Mouse (Mus musculus) cerebellum, adult 18-20 months (tissue): Measurements from ENCODE around the gene Zscan2.

ENCODE experiments used
- DNase-seq, 2 experiments: peaks; one replicate each; pipeline ENCODE4 v3.0.0; 2021

The Zscan2 gene

DNA sequence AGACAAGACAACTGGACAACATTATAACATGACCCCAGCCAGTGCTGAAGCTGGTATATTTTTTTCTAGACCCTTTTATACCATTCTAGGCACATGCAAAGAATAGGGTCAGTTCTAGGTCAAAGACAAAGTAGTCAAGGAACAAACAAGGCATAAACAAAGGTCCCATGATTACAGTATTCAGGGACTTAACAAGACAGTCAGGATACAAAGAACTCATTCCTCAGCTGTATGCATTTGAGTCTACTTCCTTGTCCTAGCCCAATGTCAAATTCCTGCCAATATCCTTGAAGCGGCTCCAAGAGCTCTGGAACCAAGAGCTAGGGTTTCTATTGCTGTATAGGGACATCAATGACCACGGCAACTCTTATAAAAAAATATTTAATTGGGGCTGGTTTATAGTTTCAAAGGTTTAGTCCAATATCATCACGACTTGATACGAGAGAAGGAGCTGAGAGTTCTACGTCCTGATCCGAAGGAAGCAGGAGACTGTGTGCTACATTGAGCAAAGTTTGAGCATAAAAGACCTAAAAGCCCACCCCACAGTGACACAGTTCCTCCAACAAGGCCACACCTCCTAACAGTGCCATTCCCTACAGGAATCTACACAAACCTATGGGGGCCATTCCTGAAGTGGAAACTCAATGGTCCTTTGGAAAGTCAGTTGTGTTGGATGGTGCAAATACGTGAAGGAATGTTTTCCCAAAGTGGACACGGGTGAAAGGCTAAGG is 16.6 kb upstream of the Zscan2 start:
- no peak for DNase-seq

DNA sequence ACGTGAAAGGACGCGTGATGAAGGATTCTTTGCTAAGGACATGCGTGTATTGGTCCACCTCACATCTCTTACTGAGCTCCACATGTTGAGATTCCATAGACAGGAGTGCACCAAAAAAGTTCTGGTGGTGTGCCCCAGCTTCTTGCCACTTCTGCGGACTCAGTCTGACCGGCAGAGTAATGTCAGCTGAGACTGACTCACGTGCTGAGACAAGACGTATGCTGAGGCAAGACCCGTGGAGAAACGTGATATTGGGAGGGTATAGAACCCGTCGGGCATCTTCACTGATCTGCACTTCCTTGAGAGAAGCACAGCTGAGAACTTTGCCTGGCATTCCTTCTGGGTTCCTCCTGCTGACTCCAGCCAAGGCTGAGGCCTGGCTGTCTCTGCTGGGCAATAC is 16.0 kb upstream of the Zscan2 start:
- no peak for DNase-seq

DNA sequence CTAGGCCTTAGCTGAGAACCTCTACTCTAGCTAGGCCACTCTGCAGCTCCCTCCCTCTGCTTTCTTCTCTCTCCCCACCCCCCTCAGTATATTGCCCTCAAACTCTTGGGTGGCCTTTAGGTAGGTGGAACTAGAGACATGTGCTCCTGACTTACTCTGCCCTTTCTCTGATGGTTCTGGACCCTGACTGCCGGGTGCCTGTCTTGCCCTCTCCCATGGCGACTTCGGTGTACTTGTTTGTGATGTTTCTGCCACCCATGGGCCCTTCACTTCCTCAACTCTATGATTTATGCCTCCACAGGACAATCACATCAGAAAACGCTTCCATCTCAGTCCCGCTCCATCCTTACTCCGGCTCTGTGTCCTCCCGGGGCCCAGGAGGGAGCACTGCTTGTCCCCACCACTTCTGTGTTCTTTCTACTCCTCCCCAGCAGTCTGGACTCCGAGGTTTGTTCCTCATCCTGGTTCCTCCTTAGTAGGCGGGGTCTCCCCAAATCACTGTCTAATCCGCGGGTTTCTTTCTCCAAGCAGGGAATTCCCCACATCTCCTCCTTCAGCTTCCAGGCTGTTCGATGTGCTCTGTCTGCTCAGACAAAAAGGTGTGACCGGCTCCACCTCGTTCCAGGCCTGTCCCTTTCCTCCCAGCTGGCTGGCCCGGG is 15.0 kb upstream of the Zscan2 start:
- no peak for DNase-seq

DNA sequence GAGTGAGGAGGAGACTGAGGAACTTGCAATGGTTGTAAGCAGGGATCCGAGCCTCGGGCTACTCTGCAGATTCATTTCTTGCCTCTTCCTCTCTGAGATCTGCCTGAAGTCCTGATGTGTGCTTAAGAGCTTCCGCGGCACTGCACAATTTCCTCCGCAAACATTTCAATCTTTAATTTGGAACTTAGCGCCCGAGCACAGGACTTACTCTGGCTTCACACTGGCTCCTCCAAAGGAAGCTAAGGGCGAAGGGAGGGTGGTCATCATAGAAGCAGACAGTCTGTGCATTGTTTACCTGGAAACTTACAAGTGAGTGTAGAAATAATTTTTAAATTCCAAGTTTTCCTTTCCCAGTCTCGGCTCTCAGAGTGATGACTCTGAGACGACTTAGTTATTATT is 14.4 kb upstream of the Zscan2 start:
- DNase-seq = no peak

DNA sequence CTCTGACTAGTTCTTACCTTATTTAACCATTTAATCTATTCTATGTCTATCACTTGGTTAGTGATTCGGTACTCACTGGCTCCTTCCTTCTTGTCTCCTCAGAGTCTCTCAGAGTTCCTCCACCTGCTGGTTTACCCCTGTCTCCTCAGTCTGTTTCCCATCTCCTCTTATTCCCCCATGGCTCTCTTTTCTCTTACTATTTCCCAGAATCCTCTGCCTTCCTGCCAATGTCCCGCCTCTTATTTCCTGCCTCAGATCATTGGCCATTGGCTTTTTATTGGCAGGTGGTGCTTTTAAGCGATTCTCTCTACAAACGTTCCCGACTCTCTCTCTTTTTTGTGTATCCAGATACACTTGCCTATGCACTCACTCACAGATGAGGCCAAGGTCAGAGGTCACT is 14.0 kb upstream of the Zscan2 start:
- DNase-seq = no peak

DNA sequence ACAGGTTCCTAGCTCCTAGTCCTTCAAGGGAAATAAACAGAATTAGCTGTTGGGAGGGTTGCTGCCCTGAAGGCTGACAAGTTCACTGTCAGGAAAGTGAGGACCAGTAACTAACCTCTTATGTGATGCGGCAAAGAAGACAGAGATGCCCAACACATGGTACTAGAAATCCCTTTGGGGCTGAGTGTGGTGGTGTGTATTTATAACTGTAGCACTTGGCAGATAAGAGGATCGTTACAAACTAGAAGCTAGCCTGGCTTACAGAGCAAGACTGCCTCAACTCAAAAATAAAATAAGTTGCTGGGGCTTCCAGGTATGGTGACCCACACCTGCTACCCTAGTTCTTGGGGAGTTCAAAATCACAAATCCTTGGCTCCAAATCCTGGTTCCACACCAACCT is 11.5 kb upstream of the Zscan2 start:
- DNase-seq = no peak

DNA sequence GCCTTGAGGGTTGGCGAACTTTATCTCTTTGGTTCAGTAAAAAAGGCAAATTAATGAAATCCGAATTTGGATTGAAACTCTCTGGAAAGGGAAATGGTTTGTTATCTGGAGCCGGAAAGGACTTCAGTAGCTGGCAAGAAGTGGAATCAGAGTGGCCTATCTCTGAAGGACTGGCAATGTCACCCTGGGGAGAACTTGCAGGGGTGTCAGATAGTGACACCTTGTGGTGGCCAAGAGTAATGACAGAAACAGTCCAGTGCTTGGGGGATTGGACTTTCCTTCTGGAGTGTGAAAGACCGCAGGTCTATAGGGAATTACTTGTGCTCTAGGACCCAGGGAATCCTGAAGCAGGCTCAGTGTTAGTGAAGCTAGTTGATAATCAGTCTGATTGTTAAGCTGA is 11.0 kb upstream of the Zscan2 start:
- peak; percentile 39 to 55 for DNase-seq

DNA sequence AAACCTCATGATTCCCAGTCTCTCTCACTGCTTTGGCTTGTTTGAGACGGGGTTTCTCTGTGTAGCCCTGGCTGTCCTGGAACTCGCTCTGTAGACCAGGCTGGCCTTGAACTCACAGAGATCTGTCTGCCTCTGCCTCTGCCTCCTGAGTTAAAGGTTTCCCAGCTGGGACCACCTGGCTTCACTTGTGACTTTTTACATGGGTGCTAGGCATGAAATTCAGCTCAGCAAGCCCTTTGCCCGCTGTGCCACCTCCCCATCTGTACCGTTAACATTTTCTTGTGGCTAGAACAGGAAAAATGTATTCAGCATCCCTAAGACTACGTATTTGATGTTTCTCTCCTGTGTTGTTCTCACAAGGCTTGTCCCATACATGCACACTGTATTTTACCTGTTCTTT is 10.2 kb upstream of the Zscan2 start:
- DNase-seq = no peak

DNA sequence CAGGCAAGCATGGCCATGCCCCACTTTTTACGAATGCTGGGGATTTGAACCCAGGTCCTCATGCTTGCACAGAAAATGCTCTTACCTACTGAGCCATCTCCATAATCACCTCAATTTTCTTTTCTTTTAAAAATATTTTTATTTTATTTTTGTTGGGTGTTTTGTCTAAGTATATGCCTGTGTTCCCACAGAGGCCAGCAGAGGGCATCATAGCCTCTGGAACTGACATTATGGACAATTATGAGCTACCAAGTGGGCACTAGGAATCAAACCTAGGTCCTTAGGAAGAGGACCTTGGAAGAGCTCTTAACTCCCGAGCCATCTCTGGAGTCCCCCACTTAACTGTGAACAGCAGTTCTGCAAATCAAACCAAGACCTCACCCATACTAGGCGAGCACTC is 7.5 kb upstream of the Zscan2 start:
- DNase-seq = no peak

DNA sequence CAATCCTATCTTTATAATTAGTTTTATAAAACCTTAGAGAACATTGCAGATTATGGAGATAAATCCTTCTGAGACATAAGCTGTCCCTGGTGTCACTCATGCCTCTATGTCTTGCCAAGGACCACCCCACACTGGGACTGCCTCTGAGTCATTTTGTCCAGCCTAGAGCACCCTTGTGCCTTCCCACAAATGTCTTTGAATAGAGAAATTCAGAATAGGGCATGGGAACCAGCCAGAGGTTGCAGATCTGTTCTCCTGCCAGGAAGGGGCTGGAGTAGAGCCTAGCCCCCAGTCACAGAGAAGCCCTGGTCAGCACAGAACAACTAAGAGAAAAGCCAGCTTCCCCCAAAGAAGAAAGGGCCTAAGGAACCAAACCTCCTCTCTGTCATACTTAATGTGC is 5.4 kb upstream of the Zscan2 start:
- DNase-seq = no peak

DNA sequence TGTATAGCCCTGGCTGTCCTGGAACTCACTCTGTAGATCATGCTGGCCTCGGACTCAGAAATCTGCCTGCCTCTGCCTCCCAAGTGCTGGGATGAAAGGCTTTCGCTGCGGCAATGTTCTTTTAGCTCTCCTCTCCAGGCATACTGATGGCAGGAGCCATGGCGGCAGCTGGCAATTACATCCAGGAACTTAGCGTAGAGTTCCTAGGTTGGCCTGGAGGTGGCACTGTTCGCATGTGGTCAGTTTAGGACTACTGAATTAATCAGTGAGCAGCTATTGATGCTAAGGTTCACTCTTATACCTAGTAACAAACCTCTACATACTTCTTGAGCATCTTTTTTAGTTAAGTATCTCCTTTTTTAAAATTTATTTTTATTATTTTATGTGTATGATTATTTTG is 3.5 kb upstream of the Zscan2 start:
- peak; percentile 83 to 85 for DNase-seq

DNA sequence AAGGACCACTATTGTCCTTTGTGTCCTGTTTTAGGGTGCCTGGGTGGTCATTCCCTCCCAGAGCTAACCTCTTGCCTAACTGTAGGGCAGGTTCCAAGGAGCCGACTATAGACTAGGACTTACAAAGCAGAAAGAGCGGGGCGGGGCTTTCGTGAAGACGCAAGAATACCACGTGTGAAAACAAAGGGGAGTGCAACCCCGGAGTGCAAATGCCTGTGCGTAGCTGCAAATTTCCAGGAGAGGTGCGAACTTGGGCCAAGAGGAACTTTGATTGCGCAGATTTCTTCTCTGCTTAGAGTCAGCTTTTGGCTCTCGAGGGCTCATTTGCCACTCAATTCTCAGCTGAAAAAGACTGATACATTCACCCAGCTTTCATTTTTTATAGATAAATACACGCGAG is 493 bp upstream of the Zscan2 start:
- peak; percentile 57 to 58 for DNase-seq

DNA sequence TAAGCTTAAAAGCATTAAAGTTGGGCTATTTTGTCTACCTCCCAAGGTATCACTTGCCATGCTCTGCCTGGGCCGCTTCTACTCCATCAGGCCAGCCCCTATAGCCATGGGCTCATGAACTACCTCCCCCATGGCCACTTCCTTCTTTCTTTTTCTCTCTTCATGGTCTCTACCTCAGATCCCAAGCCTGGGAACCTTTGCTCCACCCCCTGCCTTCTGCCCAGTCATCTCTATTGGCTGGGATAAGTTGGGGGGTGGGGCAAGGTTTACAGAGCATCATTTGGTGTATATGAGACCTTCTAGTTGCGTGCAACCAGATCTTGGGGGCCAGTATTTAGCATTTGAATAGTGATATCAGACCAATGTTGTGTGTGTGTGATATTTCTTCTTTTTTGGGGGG is 1.8 kb downstream of the Zscan2 start:
- DNase-seq = no peak

DNA sequence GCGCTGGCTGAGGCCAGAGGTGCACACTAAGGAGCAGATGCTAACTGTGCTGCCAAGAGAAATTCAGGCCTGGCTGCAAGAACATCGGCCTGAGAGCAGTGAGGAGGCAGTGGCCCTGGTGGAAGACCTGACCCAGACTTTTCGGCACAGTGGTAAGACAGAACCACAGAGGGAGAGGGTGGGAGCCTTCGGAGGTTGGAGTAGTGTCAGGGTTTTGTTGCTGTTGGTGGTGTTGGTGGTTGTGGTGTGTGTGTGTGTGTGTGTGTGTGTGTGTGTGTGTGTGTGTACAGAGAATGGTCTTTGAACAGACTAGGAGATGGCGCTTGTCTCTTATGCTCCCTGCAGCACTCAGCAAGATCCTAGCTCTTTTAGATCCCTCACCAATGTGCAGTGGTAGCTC is 2.8 kb downstream of the Zscan2 start:
- DNase-seq = no peak

DNA sequence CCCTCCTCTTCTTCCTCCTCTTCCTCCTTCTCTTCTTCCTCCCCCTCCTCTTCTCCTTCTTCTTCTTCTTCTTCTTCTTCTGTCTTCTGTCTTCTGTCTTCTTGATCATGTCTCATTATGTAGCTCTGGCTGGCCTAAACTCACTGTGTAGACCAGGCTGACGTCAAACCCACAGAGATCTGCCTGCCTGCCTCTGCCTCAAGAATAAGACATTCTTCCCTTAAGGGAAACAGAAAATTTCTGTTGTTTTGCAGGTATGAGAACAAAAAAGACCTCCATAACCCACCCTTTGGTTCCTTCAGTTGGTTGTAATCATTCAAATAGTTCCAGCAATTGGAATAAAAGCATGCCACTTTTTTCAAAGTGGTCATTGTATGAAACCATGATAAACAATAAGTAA is 3.4 kb downstream of the Zscan2 start:
- DNase-seq = no peak

DNA sequence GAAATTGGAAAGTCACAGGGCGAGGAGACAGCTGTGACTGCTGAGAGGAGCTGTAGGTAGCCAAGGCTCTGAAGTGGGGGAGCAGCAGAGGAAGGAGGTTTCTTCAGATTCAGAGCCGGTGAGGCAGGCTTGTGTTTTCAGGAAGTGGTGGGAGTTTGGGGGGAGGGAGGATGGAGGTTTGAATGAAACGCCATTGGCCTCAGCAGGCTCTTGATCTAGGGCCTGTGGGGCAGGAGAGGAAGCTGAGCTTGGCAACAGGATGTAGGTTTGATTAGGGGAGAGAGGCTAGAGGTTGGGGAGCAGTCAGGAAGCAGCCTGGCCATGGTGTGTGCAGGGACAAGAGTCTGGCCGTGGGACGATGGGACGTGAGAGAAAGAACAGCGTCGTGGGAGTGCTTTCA is 4.1 kb downstream of the Zscan2 start:
- DNase-seq = no peak

DNA sequence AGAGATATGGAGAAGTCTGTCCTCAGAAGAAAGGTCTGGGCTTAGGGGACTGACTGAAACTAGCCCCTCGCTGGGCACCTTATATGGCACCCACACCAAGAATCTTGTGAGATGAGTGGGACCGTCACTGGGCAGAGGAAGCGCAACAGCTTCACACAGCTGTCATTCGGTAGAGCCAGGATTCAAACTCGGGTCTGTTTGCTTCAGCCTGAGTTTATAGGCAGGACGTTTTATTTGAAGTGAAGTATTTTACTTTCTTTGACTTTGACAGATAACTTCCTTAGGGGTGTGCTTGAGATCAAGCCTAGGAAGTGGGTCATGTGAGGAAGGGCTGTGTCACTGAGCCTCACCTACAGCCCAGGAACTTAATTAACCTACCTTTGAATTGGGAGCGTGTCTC is 4.8 kb downstream of the Zscan2 start:
- no peak for DNase-seq

DNA sequence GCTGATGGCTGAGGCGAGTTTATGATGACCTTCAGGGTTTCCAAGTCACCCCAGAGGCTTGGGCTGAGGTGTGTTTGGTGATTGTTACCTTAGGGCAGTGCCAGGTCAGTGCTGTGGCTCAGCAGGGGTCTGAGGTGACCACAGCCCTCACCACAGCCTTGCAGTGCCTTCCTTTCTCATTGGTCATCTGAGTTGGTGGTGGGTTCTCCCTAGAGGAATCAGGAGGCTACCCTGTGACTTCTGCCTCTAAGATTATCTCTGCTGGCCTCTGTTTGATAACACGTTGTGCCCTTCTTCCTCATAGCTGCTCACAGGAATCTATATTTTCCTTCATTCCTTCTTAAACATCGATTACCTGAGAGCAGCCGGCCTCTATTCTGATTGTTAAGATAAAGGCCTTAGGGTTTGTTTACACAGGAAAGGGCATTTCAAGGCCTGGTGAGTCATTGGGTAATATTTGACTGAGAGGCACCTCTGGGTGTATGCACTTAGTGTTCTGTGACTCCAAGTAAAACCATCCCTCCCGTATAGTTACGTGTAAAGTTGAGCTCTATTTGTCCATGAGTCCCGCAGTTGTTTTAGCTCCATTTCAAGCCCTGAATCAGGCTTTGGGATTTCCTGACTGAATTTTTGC is 5.9 kb downstream of the Zscan2 start:
- DNase-seq = no peak

DNA sequence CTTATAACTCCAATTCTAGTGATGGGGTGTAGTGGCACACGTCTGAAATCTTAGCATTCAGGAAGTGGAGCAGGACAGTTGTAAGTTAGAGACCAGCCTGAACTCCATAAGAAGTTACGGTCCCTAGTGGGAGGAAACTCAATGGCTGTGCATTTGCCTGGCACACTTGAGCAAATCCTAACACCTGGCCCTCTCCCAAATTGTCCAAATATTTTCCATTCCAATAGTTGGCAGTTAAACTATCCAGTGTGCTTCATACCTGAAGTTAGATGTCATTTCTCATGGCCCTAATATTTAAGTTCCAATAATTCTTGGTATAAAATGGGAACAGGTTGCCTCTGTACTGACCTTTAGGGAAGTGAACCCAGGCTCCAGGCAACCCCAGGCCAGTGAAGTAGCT is 8.0 kb downstream of the Zscan2 start:
- no peak for DNase-seq

DNA sequence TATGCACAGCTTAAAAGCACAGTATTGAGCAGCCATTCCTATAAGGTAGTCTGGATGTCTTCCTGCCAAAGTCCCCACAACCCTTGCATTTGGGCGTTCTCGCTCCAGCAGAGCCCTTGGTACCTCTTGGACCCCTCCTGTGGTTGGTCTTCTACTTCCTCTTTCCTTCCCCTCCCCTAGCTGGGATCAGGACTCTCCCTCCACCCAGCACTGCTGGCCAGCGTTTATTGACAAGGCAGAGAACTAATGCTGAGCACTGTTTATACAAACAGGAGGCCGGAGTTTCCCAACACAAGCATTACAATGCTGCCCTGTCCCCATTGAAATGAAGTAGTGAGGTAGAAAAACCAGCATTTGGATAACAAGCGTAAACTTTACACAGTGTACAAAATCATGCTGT is 12.3 kb downstream of the Zscan2 start:
- no peak for DNase-seq

DNA sequence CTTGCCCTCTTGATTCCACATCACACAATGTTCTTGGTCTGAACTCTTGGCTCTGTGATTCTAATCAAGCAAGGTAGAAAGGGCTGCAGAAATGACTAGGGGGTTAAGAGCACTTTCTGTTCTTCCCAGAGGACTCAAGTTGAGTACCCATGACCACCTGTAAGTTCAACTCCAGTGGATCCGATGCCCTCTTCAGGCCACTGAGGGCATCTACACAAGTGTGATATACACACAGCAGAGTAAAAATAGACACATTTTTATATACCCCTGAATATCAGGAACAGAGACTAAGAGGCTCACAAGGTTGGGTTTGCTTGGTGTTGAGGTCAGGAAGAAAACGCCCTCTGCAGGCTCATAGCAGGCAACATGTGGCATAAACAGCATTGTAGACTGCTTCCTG is 12.9 kb downstream of the Zscan2 start:
- DNase-seq = no peak

DNA sequence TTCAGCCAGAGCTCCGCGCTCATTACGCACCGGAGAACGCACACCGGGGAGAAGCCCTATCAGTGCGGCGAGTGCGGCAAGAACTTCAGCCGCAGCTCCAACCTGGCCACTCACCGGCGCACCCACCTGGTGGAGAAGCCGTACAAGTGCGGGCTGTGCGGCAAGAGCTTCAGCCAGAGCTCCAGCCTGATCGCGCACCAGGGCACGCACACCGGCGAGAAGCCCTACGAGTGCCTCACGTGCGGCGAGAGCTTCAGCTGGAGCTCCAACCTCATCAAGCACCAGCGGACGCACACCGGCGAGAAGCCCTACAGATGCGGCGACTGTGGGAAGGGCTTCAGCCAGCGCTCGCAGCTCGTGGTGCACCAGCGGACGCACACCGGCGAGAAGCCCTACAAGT is 15.0 kb downstream of the Zscan2 start:
- DNase-seq = no peak

DNA sequence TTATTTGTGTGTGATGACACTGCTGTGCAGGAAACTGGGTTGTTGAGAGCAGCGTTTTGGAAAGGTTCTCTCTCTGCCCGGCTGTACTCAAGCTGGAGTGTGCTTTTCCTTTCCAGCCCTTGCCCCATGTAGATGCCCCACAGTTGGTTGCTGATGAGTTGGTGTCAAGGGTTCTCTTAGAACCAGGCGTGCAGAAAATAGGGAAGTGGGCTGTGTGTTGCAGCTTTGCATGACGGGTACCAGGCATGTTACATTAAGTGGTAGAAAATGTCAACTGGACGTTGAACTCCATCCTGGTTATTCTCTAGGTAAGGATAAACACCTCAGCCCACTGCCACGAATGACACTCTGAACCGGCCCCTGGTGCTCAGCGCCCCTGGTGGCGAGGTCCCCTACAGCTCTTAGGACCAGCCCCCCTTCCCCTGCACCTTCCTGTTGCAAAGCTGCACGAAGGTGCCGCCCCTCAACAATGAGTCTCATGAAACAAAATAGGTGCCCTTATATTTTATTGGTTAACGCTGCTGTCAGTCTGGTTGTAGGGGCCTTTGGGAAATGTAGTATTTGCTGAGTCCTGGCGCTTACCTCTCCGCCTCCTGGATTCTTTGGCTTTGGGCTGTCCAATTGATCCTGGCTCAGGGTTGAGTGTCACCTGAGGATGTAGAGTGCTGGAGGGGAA is 22.2 kb downstream of the Zscan2 start:
- DNase-seq = peak; percentile 64 to 75

DNA sequence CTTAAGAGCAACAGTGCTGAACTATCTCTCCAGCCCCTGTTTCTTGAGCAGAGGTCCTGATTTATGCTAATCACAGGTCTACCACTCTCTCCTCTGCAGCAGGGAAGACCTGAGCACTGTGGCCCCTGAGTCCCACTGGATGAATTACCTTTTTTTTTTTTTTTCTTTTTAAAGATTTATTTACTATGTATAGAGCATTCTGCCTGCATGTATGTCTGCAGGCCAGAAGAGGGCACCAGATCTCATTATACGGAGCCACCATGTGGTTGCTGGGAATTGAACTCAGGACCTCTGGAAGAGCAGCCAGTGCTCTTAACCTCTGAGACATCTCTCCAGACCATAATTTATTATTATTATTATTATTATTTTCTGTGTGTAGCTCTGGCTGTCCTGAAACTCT is 24.9 kb downstream of the Zscan2 start:
- DNase-seq = no peak
